15 mouse cellular contexts compared by ENCODE assay signal in the genomic region with DNA sequence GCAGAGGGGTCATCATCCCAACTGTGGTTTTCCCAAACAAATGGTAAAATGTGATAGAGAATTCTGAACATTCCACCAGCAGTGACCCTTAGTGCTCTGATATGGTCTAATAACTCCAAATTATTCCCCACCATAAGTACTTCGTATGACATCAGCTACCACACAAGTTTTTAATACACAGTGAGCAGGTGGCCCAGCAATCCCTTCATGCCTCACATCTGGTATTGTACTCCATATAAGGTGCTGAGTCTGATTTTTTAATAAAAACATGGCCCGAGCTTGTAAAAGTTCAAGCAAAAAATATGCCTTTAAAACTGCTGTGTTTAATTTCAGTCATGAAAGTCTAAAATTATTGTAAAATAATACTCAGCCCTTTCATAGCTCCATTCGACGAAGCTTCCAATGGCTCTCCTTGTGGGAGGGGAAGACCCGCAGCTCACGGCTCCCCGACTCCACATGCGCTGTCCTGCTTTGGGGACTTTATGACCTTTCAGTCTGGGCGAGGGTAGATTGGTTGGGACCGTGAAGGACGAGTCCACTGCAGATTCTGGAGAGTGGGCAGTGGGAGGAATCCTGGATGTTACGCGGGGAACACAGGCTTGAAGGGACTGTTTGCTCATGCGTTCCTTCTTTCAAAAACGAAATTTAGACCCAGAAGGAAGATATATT.
"Had no signal": no experiment of that assay in that cellular context is flagged by ENCODE, and none has a peak within 500 bp of the region (broad histone marks: within the 10 kb centered on the region; RNA-seq: fewer than 3 reads in every experiment).

No protein-coding gene starts in this region.

- H3K4me1 ChIP-seq: midbrain, embryonic 10.5 days had no signal

- ATAC-seq: intestine, embryonic 16.5 days; lung, postnatal 0 days had no signal

- H3K27ac ChIP-seq: kidney, embryonic 15.5 days; liver, embryonic 15.5 days; midbrain, embryonic 10.5 days; neural tube, embryonic 15.5 days had no signal

- H3K9ac ChIP-seq: kidney, embryonic 15.5 days; liver, embryonic 15.5 days; neural tube, embryonic 15.5 days had no signal

- H3K4me3 ChIP-seq: kidney, embryonic 15.5 days; liver, embryonic 15.5 days; midbrain, embryonic 10.5 days; myocyte; neural tube, embryonic 15.5 days had no signal

- H3K36me3 ChIP-seq: kidney, embryonic 15.5 days; liver, embryonic 15.5 days; midbrain, embryonic 10.5 days; neural tube, embryonic 15.5 days had no signal

- H3K27me3 ChIP-seq: kidney, embryonic 15.5 days; liver, embryonic 15.5 days; neural tube, embryonic 15.5 days had no signal

- DNase-seq: kidney, adult 2 months; kidney, postnatal 14 days; lung, adult 2 months; lung, postnatal 4 days; midbrain, embryonic 14.5 days; thymus, adult 2 months; thymus, postnatal 25 days had no signal

- H3K9me3 ChIP-seq: kidney, embryonic 15.5 days; liver, embryonic 15.5 days had no signal

- H3K4me2 ChIP-seq: kidney, embryonic 15.5 days; liver, embryonic 11.5 days; liver, embryonic 15.5 days; neural tube, embryonic 15.5 days had no signal
